Mouse (Mus musculus): ENCODE measurements around the gene Togaram2. TPM values are rescaled to one million over a fixed set of nuclear protein-coding genes. Genes with fewer than 3 reads are reported as not detected.

Togaram2 gene
- polyA plus RNA-seq, 1 experiment from 2014 or later = 1.9 TPM

GRCm38 (mm10) chr17:71652495-71652894 is 20.6 kb upstream of the Togaram2 start:
- Histone ChIP-seq H3K4me2 (no peak overlapping the region), H3K9me3 (replicated peaks; ENCODE audit: control insufficient read depth, low read length) (no peaks in the 10 kb centered on the region), H3K9ac (ENCODE audit: low read depth, low read length) (no peak overlapping the region), H3K4me3 (ENCODE audit: low read depth, low read length) (no peak overlapping the region), H3K4me1 (ENCODE audit: control insufficient read depth, insufficient read depth, low read length) (no peaks in the 10 kb centered on the region), H3K27ac (ENCODE audit: low read depth, low read length) (no peak overlapping the region), H3K27me3 (ENCODE audit: control insufficient read depth, insufficient read depth, low read length) (no peaks in the 10 kb centered on the region), H3K36me3 (ENCODE audit: control insufficient read depth, insufficient read depth, low read length) (peaks cover 21% of the 10 kb centered on the region)
- WGBS (ENCODE audit: insufficient replicate concordance) = 87% methylated on average over 2 of the region's 2 CpGs
- ATAC-seq (replicated peaks; ENCODE audit: insufficient number of reproducible peaks, low FRiP score, low TSS enrichment) = no peak

DNA sequence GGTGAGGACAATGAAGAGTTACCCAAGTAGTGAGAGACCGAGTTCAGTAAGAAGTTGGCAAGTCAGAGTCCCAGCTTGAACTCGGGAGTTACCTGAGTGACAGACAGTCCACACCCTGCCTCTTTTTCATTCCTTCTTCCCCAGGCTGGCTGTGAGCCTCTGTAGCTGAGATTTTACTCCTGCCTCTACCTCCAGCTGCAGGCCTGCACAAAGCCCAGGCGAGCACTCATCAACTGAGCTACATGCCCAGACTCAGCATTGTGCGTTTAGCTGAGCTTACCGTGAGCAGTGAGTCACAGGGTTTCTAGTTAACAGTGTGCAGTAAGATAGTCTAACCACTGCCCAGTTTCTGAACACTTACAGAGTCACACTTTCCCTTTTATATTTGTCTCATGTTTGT is 20.1 kb upstream of the Togaram2 start:
- H3K27me3 ChIP-seq (ENCODE audit: control insufficient read depth, insufficient read depth, low read length) = no peaks in the 10 kb centered on the region
- 89% methylated on average over 5 of the region's 5 CpGs for WGBS (ENCODE audit: insufficient replicate concordance)
- H3K36me3 ChIP-seq (ENCODE audit: control insufficient read depth, insufficient read depth, low read length) = peaks cover 22% of the 10 kb centered on the region
- H3K27ac ChIP-seq (ENCODE audit: low read depth, low read length) = no peak overlapping the region
- no peaks in the 10 kb centered on the region for H3K4me1 ChIP-seq (ENCODE audit: control insufficient read depth, insufficient read depth, low read length)
- no peaks in the 10 kb centered on the region for H3K9me3 ChIP-seq (replicated peaks; ENCODE audit: control insufficient read depth, low read length)
- no peak for ATAC-seq (replicated peaks; ENCODE audit: insufficient number of reproducible peaks, low FRiP score, low TSS enrichment)
- H3K4me3 ChIP-seq (ENCODE audit: low read depth, low read length) = no peak overlapping the region
- H3K4me2 ChIP-seq = no peak overlapping the region
- no peak overlapping the region for H3K9ac ChIP-seq (ENCODE audit: low read depth, low read length)

- 81% methylated on average over 4 of the region's 4 CpGs for WGBS (ENCODE audit: insufficient replicate concordance)
- peaks cover 14% of the 10 kb centered on the region for H3K36me3 ChIP-seq (ENCODE audit: control insufficient read depth, insufficient read depth, low read length)
- no peak for ATAC-seq (replicated peaks; ENCODE audit: insufficient number of reproducible peaks, low FRiP score, low TSS enrichment)
Measured at GRCm38 (mm10) chr17:71657521-71657920, 15.5 kb upstream of the Togaram2 start.

DNA sequence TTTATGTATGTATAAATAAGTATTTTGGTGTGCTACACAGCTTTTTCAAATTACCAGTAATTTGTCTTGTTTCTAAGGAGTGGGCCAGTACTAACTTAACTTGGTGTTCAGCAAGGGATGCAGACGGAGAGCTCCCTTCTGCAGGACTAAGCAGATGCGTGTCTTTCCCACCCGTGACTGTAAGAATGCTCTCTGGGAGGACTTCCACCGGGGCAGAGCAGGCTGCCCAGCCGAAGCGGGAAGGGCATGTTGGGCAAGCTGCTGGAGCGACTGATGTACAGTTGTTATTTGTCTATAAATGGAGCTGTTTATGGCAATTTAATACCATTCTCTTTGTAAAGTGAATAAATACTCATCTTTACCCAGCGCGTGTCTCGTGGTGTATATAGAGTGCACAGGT is 14.4 kb upstream of the Togaram2 start:
- Histone ChIP-seq H3K4me3 (ENCODE audit: low read depth, low read length) (no peak overlapping the region), H3K9me3 (replicated peaks; ENCODE audit: control insufficient read depth, low read length) (no peaks in the 10 kb centered on the region), H3K4me2 (no peak overlapping the region), H3K4me1 (ENCODE audit: control insufficient read depth, insufficient read depth, low read length) (0 out of 2 replicates have a peak, but pooled peaks cover 3% of the 10 kb centered on the region), H3K36me3 (ENCODE audit: control insufficient read depth, insufficient read depth, low read length) (peaks cover 7% of the 10 kb centered on the region; the same call in 1 of the 2 replicates), H3K9ac (ENCODE audit: low read depth, low read length) (no peak overlapping the region), H3K27me3 (ENCODE audit: control insufficient read depth, insufficient read depth, low read length) (no peaks in the 10 kb centered on the region), H3K27ac (ENCODE audit: low read depth, low read length) (no peak overlapping the region)
- 92% methylated on average over 10 of the region's 10 CpGs for WGBS (ENCODE audit: insufficient replicate concordance)
- ATAC-seq (replicated peaks; ENCODE audit: insufficient number of reproducible peaks, low FRiP score, low TSS enrichment) = no peak

More at GRCm38 (mm10) chr17:71657521-71657920, 15.5 kb upstream of the Togaram2 start:
- Histone ChIP-seq H3K4me1 (ENCODE audit: control insufficient read depth, insufficient read depth, low read length) (0 out of 2 replicates have a peak, but pooled peaks cover 3% of the 10 kb centered on the region), H3K4me2 (no peak overlapping the region), H3K9me3 (replicated peaks; ENCODE audit: control insufficient read depth, low read length) (no peaks in the 10 kb centered on the region), H3K4me3 (ENCODE audit: low read depth, low read length) (no peak overlapping the region), H3K27ac (ENCODE audit: low read depth, low read length) (no peak overlapping the region), H3K9ac (ENCODE audit: low read depth, low read length) (no peak overlapping the region), H3K27me3 (ENCODE audit: control insufficient read depth, insufficient read depth, low read length) (no peaks in the 10 kb centered on the region)

DNA sequence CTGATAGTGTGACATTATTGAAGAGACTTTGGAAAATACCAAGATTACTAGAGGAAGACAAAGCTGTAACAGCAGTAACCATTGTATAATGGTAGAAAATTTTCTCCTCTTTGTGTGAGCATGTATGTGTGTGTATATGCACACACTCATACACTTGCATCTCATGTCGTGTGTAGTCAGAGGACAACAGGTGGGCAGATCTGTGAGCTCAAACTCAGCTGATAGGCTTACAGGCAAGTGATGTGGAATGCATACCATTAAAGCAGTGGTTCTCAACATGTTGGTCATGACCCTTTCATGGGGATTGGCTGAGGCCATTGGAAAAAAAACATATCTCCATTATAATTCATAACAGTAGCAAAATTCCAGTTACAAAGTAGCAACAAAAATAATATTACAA is 12.7 kb upstream of the Togaram2 start:
- 54% methylated on average over 1 of the region's 1 CpGs for WGBS (ENCODE audit: insufficient replicate concordance)
- 0 out of 2 replicates have a peak, but pooled peaks cover 3% of the 10 kb centered on the region for H3K4me1 ChIP-seq (ENCODE audit: control insufficient read depth, insufficient read depth, low read length)

DNA sequence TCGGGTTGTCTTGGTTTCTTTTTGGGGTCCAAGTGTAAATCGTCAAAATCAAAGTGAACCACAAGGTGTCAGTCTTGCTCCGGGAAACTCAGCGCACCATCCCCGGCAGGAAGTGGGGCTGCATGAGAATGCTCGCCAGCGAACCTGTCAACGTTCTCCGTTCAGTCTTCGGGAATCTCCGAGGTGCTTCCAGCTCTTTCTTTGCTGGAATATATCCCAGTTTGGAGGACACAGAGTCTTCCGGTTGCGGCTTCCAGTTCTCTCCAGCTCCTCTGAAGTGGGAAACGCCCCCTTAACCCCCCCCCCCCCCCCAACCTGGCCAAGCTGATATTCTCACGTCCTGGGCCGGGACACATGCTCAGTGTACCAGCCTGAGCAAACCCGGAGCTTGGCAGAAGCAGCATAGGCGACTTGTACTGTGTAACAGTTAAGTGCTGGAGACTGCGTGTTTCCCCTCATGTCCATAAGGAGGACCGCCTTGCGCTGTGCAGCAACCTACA is 10.3 kb upstream of the Togaram2 start:
- H3K4me3 ChIP-seq (ENCODE audit: low read depth, low read length) = peak overlapping the region; percentile 39
- H3K9ac ChIP-seq (ENCODE audit: low read depth, low read length) = peak overlapping the region; percentile 65; the same call in 1 of the 2 replicates
- peak overlapping the region; percentile 32; the same call in 1 of the 2 replicates for H3K27ac ChIP-seq (ENCODE audit: low read depth, low read length)
- ATAC-seq (replicated peaks; ENCODE audit: insufficient number of reproducible peaks, low FRiP score, low TSS enrichment) = peak; percentile 75
- H3K9me3 ChIP-seq (replicated peaks; ENCODE audit: control insufficient read depth, low read length) = no peaks in the 10 kb centered on the region
- no peaks in the 10 kb centered on the region for H3K36me3 ChIP-seq (ENCODE audit: control insufficient read depth, insufficient read depth, low read length)
- peak overlapping the region; percentile 72 for H3K4me2 ChIP-seq
- 0 out of 2 replicates have a peak, but pooled peaks cover 3% of the 10 kb centered on the region for H3K4me1 ChIP-seq (ENCODE audit: control insufficient read depth, insufficient read depth, low read length)
- H3K27me3 ChIP-seq (ENCODE audit: control insufficient read depth, insufficient read depth, low read length) = no peaks in the 10 kb centered on the region
- 7% methylated on average over 21 of the region's 21 CpGs for WGBS (ENCODE audit: insufficient replicate concordance)

More for the DNA sequence above, 12.7 kb upstream of the Togaram2 start:
- no peak overlapping the region for H3K27ac ChIP-seq (ENCODE audit: low read depth, low read length)
- no peak overlapping the region for H3K4me2 ChIP-seq
- peaks cover 4% of the 10 kb centered on the region; the same call in 1 of the 2 replicates for H3K36me3 ChIP-seq (ENCODE audit: control insufficient read depth, insufficient read depth, low read length)
- ATAC-seq (replicated peaks; ENCODE audit: insufficient number of reproducible peaks, low FRiP score, low TSS enrichment) = no peak
- H3K9ac ChIP-seq (ENCODE audit: low read depth, low read length) = no peak overlapping the region
- H3K9me3 ChIP-seq (replicated peaks; ENCODE audit: control insufficient read depth, low read length) = no peaks in the 10 kb centered on the region
- H3K4me3 ChIP-seq (ENCODE audit: low read depth, low read length) = no peak overlapping the region
- no peaks in the 10 kb centered on the region for H3K27me3 ChIP-seq (ENCODE audit: control insufficient read depth, insufficient read depth, low read length)

DNA sequence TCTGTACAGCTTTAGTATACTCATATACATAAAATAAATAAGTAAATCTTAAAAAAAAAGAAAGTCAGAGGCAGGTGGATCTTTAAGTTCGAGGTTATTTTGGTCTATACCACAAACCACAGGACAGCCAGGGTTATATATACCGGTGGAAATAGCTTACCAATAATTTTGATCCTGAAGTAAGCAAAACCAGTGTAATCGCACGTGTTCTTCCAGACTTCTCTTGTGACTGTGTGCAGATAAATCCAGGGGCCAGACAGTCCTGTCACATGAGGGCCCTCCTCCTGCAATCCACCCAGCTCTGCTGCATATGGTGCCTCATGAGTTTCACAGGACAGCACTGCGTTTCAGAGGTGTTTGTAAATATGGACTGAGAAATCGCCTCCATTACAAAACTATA is 9.6 kb upstream of the Togaram2 start:
- Histone ChIP-seq H3K4me3 (ENCODE audit: low read depth, low read length) (no peak overlapping the region), H3K27ac (ENCODE audit: low read depth, low read length) (no peak overlapping the region), H3K27me3 (ENCODE audit: control insufficient read depth, insufficient read depth, low read length) (no peaks in the 10 kb centered on the region), H3K9ac (ENCODE audit: low read depth, low read length) (no peak overlapping the region), H3K36me3 (ENCODE audit: control insufficient read depth, insufficient read depth, low read length) (no peaks in the 10 kb centered on the region), H3K4me2 (no peak overlapping the region), H3K4me1 (ENCODE audit: control insufficient read depth, insufficient read depth, low read length) (0 out of 2 replicates have a peak, but pooled peaks cover 3% of the 10 kb centered on the region), H3K9me3 (replicated peaks; ENCODE audit: control insufficient read depth, low read length) (no peaks in the 10 kb centered on the region; the same call in 1 of the 2 replicates)
- 81% methylated on average over 6 of the region's 6 CpGs for WGBS (ENCODE audit: insufficient replicate concordance)
- ATAC-seq (replicated peaks; ENCODE audit: insufficient number of reproducible peaks, low FRiP score, low TSS enrichment) = no peak

DNA sequence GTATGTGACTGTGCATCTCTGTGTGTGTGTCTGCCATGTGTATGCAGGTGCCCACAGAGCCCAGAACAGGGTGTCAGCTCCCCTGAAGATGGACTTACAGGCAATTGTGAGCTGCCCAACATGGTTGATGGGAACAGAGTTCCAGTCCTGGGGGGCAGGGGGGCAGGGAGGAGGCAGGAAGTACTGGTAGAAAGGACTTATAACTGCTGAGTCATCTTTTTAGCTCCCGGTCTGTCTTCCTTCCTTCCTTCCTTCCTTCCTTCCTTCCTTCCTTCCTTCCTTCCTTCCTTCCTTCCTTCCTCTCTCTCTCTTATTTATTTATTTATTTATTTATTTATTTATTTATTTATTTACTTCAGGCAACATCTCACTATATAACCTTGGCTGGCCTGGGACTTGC is 8.9 kb upstream of the Togaram2 start:
- ATAC-seq (replicated peaks; ENCODE audit: insufficient number of reproducible peaks, low FRiP score, low TSS enrichment) = no peak
- no peak overlapping the region for H3K9ac ChIP-seq (ENCODE audit: low read depth, low read length)
- H3K27me3 ChIP-seq (ENCODE audit: control insufficient read depth, insufficient read depth, low read length) = no peaks in the 10 kb centered on the region
- no peak overlapping the region for H3K4me2 ChIP-seq
- 62% methylated on average over 1 of the region's 1 CpGs for WGBS (ENCODE audit: insufficient replicate concordance)
- no peaks in the 10 kb centered on the region; the same call in 1 of the 2 replicates for H3K9me3 ChIP-seq (replicated peaks; ENCODE audit: control insufficient read depth, low read length)
- no peak overlapping the region for H3K4me3 ChIP-seq (ENCODE audit: low read depth, low read length)
- H3K36me3 ChIP-seq (ENCODE audit: control insufficient read depth, insufficient read depth, low read length) = no peaks in the 10 kb centered on the region
- H3K4me1 ChIP-seq (ENCODE audit: control insufficient read depth, insufficient read depth, low read length) = 0 out of 2 replicates have a peak, but pooled peaks cover 3% of the 10 kb centered on the region
- H3K27ac ChIP-seq (ENCODE audit: low read depth, low read length) = no peak overlapping the region

DNA sequence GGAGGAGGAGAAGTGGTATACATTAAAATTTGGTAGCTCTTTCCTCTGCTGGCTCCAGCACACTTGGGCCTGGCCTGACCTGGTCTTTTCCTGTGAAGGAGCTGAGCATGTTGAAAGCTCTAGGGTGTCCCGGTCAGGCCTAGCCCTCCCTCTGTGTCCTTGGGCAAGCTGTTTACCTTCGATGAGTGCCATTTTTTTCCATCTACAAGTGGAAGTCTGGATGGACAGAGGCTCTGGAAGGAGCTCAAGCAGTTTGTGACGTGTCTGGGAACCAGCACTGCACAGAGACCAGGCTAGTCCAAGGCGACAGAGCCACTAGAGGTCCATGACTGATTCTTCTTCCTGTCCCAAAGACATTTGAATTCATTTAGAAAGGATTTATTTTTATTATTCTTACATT is 7.9 kb upstream of the Togaram2 start:
- no peak overlapping the region for H3K4me2 ChIP-seq
- H3K27ac ChIP-seq (ENCODE audit: low read depth, low read length) = no peak overlapping the region
- ATAC-seq (replicated peaks; ENCODE audit: insufficient number of reproducible peaks, low FRiP score, low TSS enrichment) = no peak
- 0 out of 2 replicates have a peak, but pooled peaks cover 3% of the 10 kb centered on the region for H3K4me1 ChIP-seq (ENCODE audit: control insufficient read depth, insufficient read depth, low read length)
- 76% methylated on average over 4 of the region's 4 CpGs for WGBS (ENCODE audit: insufficient replicate concordance)
- no peaks in the 10 kb centered on the region for H3K27me3 ChIP-seq (ENCODE audit: control insufficient read depth, insufficient read depth, low read length)
- no peak overlapping the region for H3K4me3 ChIP-seq (ENCODE audit: low read depth, low read length)
- no peak overlapping the region for H3K9ac ChIP-seq (ENCODE audit: low read depth, low read length)
- H3K9me3 ChIP-seq (replicated peaks; ENCODE audit: control insufficient read depth, low read length) = no peaks in the 10 kb centered on the region; the same call in 1 of the 2 replicates
- H3K36me3 ChIP-seq (ENCODE audit: control insufficient read depth, insufficient read depth, low read length) = no peaks in the 10 kb centered on the region
